Mouse (Mus musculus) midbrain, embryonic 11.5 days (tissue): ENCODE measurements around the gene Sgip1. TPM values are rescaled to one million over a fixed set of nuclear protein-coding genes. Genes with fewer than 3 reads are reported as not detected.

Experiments used
- polyA plus RNA-seq: library from polyadenylated mRNA; unstranded; fragments of >200 nt; fragmentation: Nextera tagmentation; extraction: Ambion mirVana; gene quantifications from 2 replicates; pipeline ENCODE4 v1.2.1, GENCODE M21; 2014

Sgip1 gene
- polyA plus RNA-seq, 1 experiment from 2014 or later, result 14.4 TPM

Other genes starting within 250 kb of the Sgip1 start
- gene Tctex1d1, start 237.3 kb downstream of the Sgip1 start, polyA plus RNA-seq, result 0.22 TPM in 1 of 2 replicates, not detected in the other